Comparison of ENCODE assay signal across 25 mouse cellular contexts in genomic region chr15:16814035-16814434, GRCm38 (mm10).
DNase-seq lines count a peak whose midpoint lies in the region; ATAC-seq and TF ChIP-seq lines count a peak whose summit lies in the region.
"Had no signal": no experiment of that assay in that cellular context is flagged by ENCODE, and none has a peak within 500 bp of the region (broad histone marks: within the 10 kb centered on the region; RNA-seq: fewer than 3 reads in every experiment).

No protein-coding gene starts in this region.

- no peak for TF ChIP-seq RAD21 in MEL (IDR thresholded peaks at IDR 0.05; ENCODE audit: low read depth, low read length)

- H3K4me3 ChIP-seq in G1E (ENCODE audit: low read depth, low read length), result no peak overlapping the region
- H3K4me3 ChIP-seq in MEL (ENCODE audit: control insufficient read depth in 1 of 2, insufficient read depth in 1 of 2, low read depth in 2 of 2, low read length in 2 of 2), result no peak overlapping the region
- no peak overlapping the region for H3K4me3 ChIP-seq in thymus, adult 2 months (ENCODE audit: control insufficient read depth, insufficient read depth, low read length)

- H3K36me3 ChIP-seq in G1E (replicated peaks) (no peaks in the 10 kb centered on the region), MEL (ENCODE audit: control insufficient read depth in 1 of 2, insufficient read depth in 2 of 2, low read length in 2 of 2) (peaks cover 0 to 4% of the 10 kb centered on the region in 2 experiments; a peak in 2 of 4 replicates)
- no peaks in the 10 kb centered on the region for H3K36me3 ChIP-seq in thymus, adult 2 months (ENCODE audit: control insufficient read depth, insufficient read depth, low read length)

- DNase-seq in 416B (ENCODE audit: low read depth) (peak; percentile 69), G1E (ENCODE audit: low spot score) (no peak), MEL (ENCODE audit: low read depth, low spot score) (peak; percentile 84), MEL-GATA-1-ER (ENCODE audit: extremely low read depth, low read depth) (peak; percentile 42)
- no peak for DNase-seq in spleen, adult 18-20 months
- DNase-seq in heart, adult 8-10 months (ENCODE audit: low spot score), result no peak
- DNase-seq in thymus, adult 2 months, result no peak
- DNase-seq: adrenal gland, adult 2 months; adrenal gland, adult 8-10 months; adrenal gland, postnatal 10 days; adrenal gland, postnatal 14 days; adrenal gland, postnatal 25 days; adrenal gland, postnatal 36 days; B cell, adult 2 months; cerebellum, adult 11 months; cerebellum, adult 11-12 months; cerebellum, adult 18-20 months; cerebellum, adult 2 months; cerebellum, adult 8-10 months; cerebellum, adult 9-10 months had no signal

- no peak overlapping the region for H3K9ac ChIP-seq in MEL (ENCODE audit: control insufficient read depth, low read depth, low read length, poor library complexity, severe bottlenecking)

- H3K9me3 ChIP-seq in G1E (replicated peaks) (no peaks in the 10 kb centered on the region), MEL (replicated peaks; ENCODE audit: insufficient read depth, low read length) (no peaks in the 10 kb centered on the region)

- 57% methylated on average over 1 of the region's 1 CpGs for WGBS in thymus, adult 2 months

- TF ChIP-seq CTCF in G1E (IDR thresholded peaks at IDR 0.05; ENCODE audit: low read depth, low read length), result no peak
- TF ChIP-seq CTCF in MEL (IDR thresholded peaks at IDR 0.05 in 2 of 3, conservative IDR thresholded peaks at IDR 0.05 in 1 of 3; ENCODE audit: control insufficient read depth in 1 of 3, insufficient read depth in 1 of 3, low read depth in 2 of 3, low read length in 3 of 3, poor library complexity in 1 of 3, severe bottlenecking in 1 of 3), result no peak
- TF ChIP-seq CTCF in thymus, adult 2 months (IDR thresholded peaks at IDR 0.05; ENCODE audit: borderline replicate concordance, control insufficient read depth, extremely low read depth, insufficient read depth, low read length, poor library complexity), result no peak

- no peaks in the 10 kb centered on the region for H3K79me2 ChIP-seq in MEL (ENCODE audit: control insufficient read depth, insufficient read depth, low read length, poor library complexity)

- H3K27me3 ChIP-seq in G1E (ENCODE audit: insufficient read depth, low read length) (no peaks in the 10 kb centered on the region), MEL (ENCODE audit: control insufficient read depth in 1 of 2, insufficient read depth in 2 of 2, low read length in 2 of 2) (no peaks in the 10 kb centered on the region)
- no peaks in the 10 kb centered on the region for H3K27me3 ChIP-seq in thymus, adult 2 months (ENCODE audit: control insufficient read depth, insufficient read depth, low read length)
- H3K27me3 ChIP-seq: CH12.LX, Patski had no signal

- TF ChIP-seq EP300 in MEL (IDR thresholded peaks at IDR 0.05; ENCODE audit: low read depth in 1 of 2, low read length in 2 of 2), result peak in 1 of 2 experiments; percentile 86; a peak in 2 of 4 replicates

- no peaks in the 10 kb centered on the region for H3K4me1 ChIP-seq in G1E (ENCODE audit: insufficient read depth, low read depth, low read length)
- H3K4me1 ChIP-seq in MEL (ENCODE audit: control insufficient read depth in 1 of 2, insufficient read depth in 2 of 2, low read length in 2 of 2), result no peaks in the 10 kb centered on the region
- H3K4me1 ChIP-seq in thymus, adult 2 months (replicated peaks; ENCODE audit: control insufficient read depth, insufficient read depth, low read length), result no peaks in the 10 kb centered on the region

- ATAC-seq in G1E (ENCODE audit: extremely low read depth, insufficient number of reproducible peaks, low FRiP score, poor library complexity, severe bottlenecking), result peak; percentile 28; the same call in 1 of the 2 replicates
- ATAC-seq in erythroid progenitor cell, adult 5-6 weeks (replicated peaks; ENCODE audit: low FRiP score, poor library complexity, severe bottlenecking), result no peak
- ATAC-seq: activated CD4-positive, CD25-positive, alpha-beta regulatory T cell, adult 4 months; CD4-positive, CD25-positive, alpha-beta regulatory T cell, adult 4 months; Patski had no signal

- H3K27ac ChIP-seq in MEL (ENCODE audit: control insufficient read depth, low read depth, low read length), result no peak overlapping the region
- H3K27ac ChIP-seq in thymus, adult 2 months (ENCODE audit: control insufficient read depth, insufficient read depth, low read length), result no peak overlapping the region

- TF ChIP-seq POLR2A in MEL (IDR thresholded peaks at IDR 0.05; ENCODE audit: control insufficient read depth in 1 of 2, insufficient read depth in 1 of 2, low read depth in 1 of 2, low read length in 2 of 2, poor library complexity in 1 of 2), result no peak
- no peak for TF ChIP-seq POLR2A in thymus, adult 2 months (IDR thresholded peaks at IDR 0.05; ENCODE audit: control insufficient read depth, extremely low read depth, insufficient read depth, low read length, poor library complexity)

TF ChIP-seq in MEL, 35 proteins besides CTCF, POLR2A, EP300 and RAD21:
- TF ChIP-seq ELF1 (IDR thresholded peaks at IDR 0.05; ENCODE audit: low read depth, low read length) (no peak), CHD2 (IDR thresholded peaks at IDR 0.05; ENCODE audit: low read length) (no peak), MYC (IDR thresholded peaks at IDR 0.05; ENCODE audit: low read depth, low read length) (no peak), MAFK (IDR thresholded peaks at IDR 0.05; ENCODE audit: borderline replicate concordance, low read depth, low read length) (peak; percentile 82), ETS1 (IDR thresholded peaks at IDR 0.05; ENCODE audit: low read depth, low read length) (0 out of 2 replicates have a peak, but pooled peaks have one; percentile 11), SIN3A (IDR thresholded peaks at IDR 0.05; ENCODE audit: low read length) (no peak)
TF ChIP-seq in MEL: peak in this region for 2.

Comparison
In these comparisons a context has a peak if more than half of its experiments do, and no peak if none do; other contexts are left out.
1. DNase-seq: peak in 416B (single experiment), MEL (single experiment) and MEL-GATA-1-ER (single experiment); none in G1E (single experiment), spleen, adult 18-20 months (0 of 2), heart, adult 8-10 months (single experiment) and thymus, adult 2 months (single experiment).